Mouse (Mus musculus): ENCODE results near the gene Plscr5.
"Not testable (repeated sequence)": the region's sequence is repeated elsewhere in the genome, so short reads cannot be mapped to it uniquely, and the experiment has no call there.

GRCm38 (mm10) chr9:92192636-92193035, at the start of gene Plscr5:
- TF ChIP-seq POLR2A (IDR thresholded peaks at IDR 0.05; ENCODE audit: insufficient read length, low read depth); TCF12 (IDR thresholded peaks at IDR 0.05; ENCODE audit: insufficient read depth, poor library complexity, severe bottlenecking); E2F4 (IDR thresholded peaks at IDR 0.05; ENCODE audit: insufficient read depth); USF1 (IDR thresholded peaks at IDR 0.05; ENCODE audit: low read depth): not testable (repeated sequence)
